Mouse (Mus musculus): Measurements from ENCODE around the gene Hhat.

DNA sequence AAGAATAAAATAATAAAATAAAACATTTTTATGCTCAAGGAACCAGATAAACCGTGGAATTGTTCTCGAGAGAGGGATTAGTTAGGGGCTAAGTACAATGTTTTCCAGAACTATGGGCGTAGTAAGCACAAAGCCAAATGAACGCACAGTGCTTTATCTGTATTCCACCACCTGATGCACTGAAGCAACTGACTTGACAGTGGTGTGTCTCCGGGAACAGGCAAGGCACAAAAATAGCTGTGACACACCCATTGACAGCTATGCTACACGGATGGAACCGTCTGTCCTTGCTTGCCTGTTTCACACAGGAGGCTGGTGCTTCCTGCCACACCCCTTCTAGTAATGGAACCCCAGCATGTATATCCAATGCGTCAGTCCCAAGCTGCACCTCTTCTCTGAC lies 29.3 kb upstream of the Hhat start:
- TF ChIP-seq GATA1 (IDR thresholded peaks at IDR 0.05; ENCODE audit: low read length): no peak
- TF ChIP-seq TAL1 (IDR thresholded peaks at IDR 0.05; ENCODE audit: low read length): no peak

Data from erythroblast, embryonic 14.5 days (primary cell).